Mouse (Mus musculus) liver (tissue): ENCODE results near the gene Prim1.
A peak's percentile ranks its signal among the peaks of the same experiment; 100 is the strongest.

ENCODE experiments used
- DNase-seq: peaks from one replicate; pipeline ENCODE4 v3.0.0-alpha.2; 2020; ENCODE audit warnings: mixed read lengths

Gene Prim1

DNA sequence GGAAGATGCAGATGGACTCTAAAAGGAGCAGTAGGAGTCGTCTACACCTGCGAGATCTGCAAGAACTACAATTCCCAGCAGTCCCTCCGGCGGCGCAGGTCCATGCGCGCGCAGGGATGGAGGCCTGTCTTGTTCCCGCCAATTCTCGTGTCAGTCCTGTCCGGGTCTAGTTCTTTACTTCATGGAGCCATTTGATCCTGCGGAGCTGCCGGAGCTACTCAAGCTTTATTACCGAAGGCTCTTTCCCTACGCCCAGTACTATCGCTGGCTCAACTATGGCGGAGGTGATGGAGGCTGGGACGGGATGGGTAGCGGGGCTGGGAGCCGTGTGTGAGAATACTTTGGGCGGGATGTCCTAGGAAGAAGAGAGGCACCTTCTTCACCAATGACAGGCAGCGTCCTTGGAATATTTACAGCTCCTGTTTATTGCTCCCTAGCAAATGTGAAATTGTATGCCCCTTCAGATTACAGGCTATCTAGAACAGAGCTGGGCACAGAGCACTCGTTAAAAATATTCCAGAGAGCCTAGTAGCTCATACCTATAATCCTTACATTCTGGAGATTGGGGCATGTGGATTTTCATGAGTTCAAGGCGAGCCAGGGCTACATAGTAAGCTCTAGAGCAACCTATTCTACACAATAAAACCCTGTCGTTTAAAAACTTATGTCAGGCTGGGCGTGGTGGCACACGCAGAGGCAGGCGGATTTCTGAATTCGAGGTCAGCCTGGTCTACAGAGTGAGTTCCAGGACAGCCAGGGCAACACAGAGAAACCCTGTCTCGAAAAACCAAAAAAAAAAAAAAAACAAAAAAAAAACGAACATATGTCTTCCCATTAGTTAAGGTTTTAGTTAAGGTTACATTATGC lies at the start of gene Prim1:
Gene Prim1, plus strand, starts transcription at position 101 of the 867 bp plus-strand sequence.
- DNase-seq = peak; percentile 89

- no peak for DNase-seq
These were observed 48.5 kb upstream of the Prim1 start for GRCm38 (mm10) chr10:127966506-127966905.

DNA sequence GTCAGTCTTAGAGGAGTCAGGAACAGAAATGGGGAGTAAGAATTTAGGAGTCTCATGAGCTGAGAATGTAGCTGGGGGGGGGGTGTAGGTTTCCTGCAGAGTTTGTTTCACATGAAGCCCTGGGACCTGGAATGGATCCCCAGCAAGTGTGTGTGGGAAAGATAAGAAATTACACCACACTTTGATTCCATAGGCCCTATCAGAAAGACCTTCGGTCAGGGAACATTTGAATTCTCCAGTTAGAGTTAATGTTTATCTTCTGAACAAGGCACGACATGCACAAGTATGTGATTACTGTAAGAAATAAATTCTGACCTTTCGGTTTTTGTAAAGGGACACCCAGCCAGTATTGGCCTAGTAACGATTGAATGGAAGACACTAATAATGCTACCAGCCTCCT lies 45.1 kb upstream of the Prim1 start:
- DNase-seq = no peak

- no peak for DNase-seq
These were observed 44.6 kb upstream of the Prim1 start for GRCm38 (mm10) chr10:127970359-127970831.

- DNase-seq = no peak
These were observed 43.8 kb upstream of the Prim1 start for GRCm38 (mm10) chr10:127971135-127971534.

GRCm38 (mm10) chr10:127974062-127974461 lies 40.9 kb upstream of the Prim1 start:
- no peak for DNase-seq

DNA sequence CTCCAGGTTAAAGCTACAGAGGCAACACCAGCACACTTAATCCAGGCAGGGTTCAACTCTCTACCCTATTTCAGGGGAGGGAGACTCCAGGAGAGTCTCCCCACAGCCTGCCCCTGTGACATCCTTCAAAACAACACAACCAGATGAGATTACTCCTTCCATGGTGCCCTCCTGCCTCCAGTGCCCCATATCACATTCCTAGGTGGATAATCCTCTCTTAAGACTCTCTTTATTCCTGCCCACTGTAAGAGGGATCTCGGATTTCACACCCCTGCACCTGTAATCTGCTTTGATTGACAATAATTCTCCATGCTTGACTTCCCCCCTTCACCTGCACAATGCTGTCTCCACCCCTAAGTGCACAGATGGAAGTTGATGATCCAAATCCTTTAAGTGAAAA lies 39.5 kb upstream of the Prim1 start:
- no peak for DNase-seq

GRCm38 (mm10) chr10:127984650-127985049 lies 30.3 kb upstream of the Prim1 start:
- DNase-seq = no peak

GRCm38 (mm10) chr10:127985601-127986000 lies 29.4 kb upstream of the Prim1 start:
- DNase-seq = no peak

DNA sequence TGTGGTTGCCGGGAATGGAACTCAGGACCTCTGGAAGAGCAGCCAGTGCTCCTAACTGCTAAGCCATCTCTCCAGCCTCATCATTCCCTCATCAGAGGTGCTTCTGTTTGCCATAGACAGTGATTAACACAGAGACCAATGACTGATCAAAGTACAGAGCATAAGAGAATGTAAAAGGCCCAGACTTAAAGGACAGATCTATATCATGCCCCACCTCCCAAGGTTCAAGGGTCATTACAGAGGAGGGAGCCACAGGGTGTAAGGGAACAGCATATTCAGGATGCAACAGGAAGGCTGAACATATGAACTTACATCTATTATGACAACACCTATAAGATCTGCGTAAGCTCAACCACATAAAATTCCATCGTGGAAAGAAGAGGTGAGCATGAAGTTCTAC lies 18.3 kb upstream of the Prim1 start:
- DNase-seq = no peak

DNA sequence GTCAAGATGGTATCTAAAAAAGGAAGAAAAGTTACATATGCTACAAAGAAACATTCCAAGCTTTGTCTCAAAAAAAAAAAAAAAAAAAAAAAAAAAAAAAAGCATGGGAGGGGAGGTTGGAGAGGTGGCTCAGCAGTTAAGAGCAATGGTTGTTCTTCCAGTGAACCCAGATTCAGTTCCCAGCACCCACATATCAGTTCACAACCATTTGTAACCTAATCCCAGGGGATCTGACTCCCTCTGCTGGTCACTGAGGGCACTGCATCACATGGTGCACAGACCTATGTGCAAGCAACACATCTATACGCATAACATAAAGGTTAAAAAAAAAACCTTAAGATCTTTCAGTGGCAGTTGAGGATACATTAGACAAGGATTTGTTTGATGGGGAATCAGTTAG lies 16.7 kb upstream of the Prim1 start:
- DNase-seq = peak; percentile 9

DNA sequence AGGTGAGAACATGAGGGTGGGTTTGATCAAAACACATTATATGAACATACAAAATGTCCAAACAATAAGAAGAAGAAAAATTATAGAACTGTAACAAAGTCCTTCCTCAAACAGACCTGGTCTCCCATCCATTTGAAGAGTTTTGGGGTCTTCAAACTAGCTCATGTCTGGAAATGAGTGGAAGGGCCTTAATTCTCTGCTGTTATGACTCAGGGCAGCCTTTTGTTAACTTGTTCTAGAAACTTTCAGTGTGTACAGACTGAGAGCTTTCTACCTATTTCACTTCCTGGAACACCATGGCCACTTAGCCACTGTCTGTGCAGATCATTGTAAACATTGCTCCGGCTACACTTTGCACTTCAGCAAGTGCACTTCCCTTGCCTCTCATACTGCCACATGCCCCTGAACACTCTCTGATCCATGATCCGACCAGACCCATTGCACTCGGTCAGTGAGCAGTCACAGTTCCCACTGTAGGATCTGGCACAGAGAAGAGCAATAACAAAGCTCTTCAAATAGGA lies 11.6 kb upstream of the Prim1 start:
- no peak for DNase-seq

DNA sequence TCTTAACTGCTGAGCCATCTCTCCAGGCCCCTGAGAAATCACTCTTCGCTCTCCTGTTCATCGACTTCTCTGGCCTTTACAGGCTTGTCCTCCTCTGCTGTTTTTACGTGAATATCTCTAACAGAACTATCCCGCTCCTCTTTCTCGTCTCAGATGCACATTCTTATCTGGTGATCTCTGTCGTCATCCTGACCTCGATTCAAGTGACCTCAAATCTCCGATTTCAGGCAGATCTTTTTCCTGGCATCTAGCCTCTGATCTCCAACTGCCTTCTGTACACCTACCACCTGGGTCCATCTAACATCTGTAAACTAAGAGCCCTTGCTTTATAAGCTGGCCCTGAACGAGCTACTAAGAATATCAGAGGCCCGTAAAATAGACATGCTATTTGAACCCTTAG lies 10.1 kb upstream of the Prim1 start:
- DNase-seq = no peak

- DNase-seq = no peak
These were observed 9.5 kb upstream of the Prim1 start for GRCm38 (mm10) chr10:128005479-128005878.

- no peak for DNase-seq
These were observed 7.5 kb upstream of the Prim1 start, which contains the start of gene Hsd17b6 for GRCm38 (mm10) chr10:128007446-128007845. TSS of gene Hsd17b6 (minus strand) at chr10:128007611.

- peak; percentile 76 for DNase-seq
These were observed 6.6 kb upstream of the Prim1 start for GRCm38 (mm10) chr10:128008207-128008889.

GRCm38 (mm10) chr10:128009735-128010134 lies 5.2 kb upstream of the Prim1 start:
- no peak for DNase-seq

DNA sequence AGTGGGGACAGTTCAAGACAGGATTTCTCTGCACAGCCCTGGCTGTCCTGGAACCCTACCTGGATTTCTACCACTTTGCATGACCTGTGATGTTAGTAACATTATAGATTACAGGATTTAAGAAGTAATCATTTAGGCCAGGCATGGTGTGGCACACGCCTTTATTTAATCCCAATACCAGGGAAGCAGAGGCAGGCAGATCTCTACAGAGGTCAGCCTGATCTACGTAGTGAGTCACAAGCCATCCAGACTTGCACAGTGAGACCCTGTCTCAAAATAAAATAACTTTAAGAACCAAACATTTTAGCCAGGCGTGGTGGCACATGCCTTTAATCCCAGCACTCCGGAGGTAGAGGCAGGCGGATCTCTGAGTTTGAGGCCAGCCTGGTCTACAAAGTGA lies 7.2 kb downstream of the Prim1 start:
- no peak for DNase-seq

DNA sequence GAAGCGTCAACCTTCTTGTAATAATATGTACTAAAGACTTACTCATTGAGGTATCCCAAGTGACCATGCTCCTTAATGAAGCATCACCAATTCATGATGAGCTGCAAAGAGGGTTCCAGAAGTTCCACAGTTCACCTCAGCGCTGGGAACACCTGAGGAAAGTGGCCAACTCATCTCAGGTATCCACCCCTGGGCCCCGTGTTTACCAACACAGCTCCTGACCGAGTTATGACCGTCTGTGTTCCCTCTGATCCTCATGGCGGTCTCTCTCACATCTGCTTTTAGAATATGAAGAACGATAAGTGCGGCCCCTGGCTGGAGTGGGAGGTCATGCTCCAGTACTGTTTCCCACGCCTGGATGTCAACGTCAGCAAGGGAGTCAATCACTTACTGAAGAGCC lies 8.5 kb downstream of the Prim1 start:
- DNase-seq = no peak

- DNase-seq = no peak
These were observed 15.0 kb downstream of the Prim1 start for GRCm38 (mm10) chr10:128029931-128030330.

DNA sequence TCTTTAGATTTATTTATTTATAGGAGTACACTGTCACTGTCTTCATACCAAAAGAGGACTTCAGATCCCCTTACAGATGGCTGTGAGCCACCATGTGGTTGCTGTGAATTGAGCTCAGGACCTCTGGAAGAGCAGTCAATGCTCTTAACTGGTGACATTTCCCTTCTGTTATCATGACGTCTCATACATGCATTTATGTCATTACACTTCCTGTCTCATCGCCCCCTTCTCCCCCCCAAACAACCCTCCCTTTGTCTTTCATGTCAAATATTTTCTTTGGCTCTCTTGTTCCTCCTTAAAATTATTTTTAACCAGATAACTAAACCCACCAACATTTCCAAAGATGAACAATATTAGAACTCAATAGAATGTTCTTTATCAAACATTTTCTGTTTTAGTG lies 15.9 kb downstream of the Prim1 start:
- DNase-seq = no peak

DNA sequence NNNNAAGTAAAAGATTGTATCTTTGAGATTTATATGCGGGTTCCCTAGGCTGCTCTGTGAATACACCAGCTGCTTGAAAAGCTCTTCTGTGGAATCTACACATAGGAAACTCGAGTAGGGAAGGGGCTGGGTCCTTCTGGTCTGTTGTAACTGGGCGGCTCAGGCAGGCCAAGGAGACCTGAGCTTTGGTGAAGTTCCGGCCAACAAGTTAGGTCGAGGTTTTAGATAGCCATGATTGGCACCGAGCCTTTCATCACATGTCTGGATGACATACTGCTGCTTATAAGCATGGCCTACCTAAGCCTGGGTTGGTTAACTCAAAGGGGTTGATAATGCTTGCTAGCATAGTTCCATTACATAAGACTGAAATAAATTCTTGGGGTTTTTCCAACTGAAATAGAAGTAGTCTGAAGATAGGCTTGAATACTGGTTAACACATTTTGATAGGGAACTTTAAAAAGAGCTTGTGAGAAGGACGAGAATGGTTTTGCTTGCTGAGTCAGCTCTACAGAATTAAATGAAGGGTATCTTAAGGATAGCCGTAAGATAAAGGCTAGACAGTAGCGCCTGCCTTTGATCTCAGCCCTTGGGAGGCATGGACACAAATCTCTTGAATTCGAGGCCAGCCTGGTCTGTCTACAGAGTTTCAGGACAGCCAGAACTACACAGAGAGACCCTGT lies 21.9 kb downstream of the Prim1 start:
- DNase-seq = peak; percentile 53

- DNase-seq = no peak
These were observed 23.0 kb downstream of the Prim1 start for GRCm38 (mm10) chr10:128037921-128038320.
